Mouse (Mus musculus): ENCODE data around the gene Limk2.

Limk2 gene

GRCm38 (mm10) chr11:3412111-3412510, 3.1 kb upstream of the Limk2 start:
- no peak for DNase-seq (ENCODE audit: low spot score)

- peak; percentile 5 for DNase-seq (ENCODE audit: low spot score)
Observed at GRCm38 (mm10) chr11:3408131-3408996, 625 bp downstream of the Limk2 start.

DNA sequence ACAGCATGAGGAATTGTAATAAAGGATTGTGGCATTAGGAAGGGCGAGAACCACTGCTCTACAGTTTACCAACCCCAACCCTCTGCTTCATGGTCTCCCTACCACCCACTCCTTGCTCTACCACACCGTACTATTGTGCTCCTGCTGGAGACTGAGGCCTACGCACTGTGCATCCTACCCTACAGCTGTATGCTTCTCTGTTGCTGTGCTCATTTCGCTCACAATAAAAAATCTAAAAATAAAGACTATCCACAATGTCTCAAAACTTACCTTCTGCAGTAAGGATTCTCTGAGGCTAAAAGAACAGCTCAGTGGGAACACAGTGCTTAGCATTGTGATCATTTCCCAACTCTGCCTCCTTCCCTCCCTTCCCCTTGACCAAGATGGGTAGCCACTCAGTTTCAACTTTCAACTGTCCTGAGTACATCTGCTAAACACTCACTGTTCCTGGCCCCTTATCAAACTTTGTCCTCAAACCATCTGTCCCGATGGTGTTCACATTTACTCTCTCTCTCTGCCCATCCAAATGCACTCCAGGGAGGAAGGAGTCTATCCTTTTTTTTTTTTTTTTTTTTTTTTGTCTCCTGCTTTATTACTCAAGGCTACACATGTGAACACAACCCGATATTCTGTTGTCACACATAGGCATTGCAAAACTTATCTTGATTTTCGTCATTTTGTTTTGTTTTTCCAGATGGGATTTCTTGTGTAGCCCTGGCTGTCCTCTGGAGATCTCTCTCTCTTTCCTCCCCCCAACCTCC, 4.5 kb downstream of the Limk2 start:
- no peak for DNase-seq (ENCODE audit: low spot score)

GRCm38 (mm10) chr11:3403024-3403423, 6.0 kb downstream of the Limk2 start:
- DNase-seq (ENCODE audit: low spot score), result no peak

DNA sequence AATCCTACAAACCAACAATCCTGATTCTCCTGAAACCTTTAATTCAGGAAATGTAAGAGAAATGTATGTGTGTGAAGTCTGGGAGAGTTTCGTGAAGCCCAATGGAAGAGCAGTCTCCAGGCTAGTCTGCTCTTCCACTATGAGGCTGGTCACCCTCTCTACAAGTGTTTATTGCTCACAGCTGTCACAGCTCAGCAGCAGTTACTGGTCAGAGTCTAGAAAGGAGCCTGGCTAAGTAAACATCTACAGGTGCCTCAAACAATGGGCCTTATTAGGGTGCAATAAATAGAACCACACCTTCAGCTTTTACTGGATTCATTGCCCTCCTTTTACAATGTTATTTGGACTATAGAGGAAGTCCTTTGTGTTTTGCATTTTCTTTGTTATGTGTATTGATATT, 10.7 kb downstream of the Limk2 start:
- no peak for DNase-seq (ENCODE audit: low spot score)

DNA sequence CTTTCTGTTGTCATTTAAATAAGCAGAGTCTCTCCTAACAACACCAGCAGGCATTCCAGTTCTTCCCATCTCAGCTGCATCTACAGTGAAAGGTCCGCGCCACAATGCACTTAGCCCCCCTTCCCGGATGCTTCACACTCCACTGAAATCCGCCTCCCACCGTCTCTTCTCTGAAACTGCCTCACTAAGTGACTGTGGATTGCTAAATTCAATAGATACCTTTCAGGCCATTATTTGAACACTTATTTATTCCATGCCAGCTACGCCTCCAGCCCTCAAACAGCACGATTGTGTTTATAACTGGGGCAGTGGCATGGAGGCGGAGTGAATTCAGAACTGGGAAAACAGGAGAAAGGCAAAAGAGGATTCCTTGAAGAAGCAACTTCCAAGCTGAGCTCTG, 12.4 kb downstream of the Limk2 start:
- no peak for DNase-seq (ENCODE audit: low spot score)

DNA sequence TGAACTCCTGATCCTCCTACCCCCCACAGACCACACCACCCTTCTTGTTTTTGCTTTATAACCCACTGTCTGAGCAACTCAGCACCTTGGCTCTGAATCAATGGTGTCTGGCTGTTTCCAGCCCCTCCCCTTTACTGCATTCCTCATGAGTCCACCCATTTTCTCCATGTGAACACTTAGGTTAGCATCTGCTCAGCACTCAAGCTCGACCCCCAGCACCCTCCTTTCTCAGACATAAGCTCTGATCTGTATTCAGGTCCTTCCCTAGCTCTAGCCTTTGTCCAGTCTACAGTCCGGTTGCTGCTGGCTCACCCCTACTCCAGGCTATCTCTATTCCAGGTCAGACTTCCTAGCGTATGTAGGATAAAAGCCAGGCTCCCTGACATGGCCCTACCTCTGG, 12.9 kb downstream of the Limk2 start:
- no peak for DNase-seq (ENCODE audit: low spot score)

DNA sequence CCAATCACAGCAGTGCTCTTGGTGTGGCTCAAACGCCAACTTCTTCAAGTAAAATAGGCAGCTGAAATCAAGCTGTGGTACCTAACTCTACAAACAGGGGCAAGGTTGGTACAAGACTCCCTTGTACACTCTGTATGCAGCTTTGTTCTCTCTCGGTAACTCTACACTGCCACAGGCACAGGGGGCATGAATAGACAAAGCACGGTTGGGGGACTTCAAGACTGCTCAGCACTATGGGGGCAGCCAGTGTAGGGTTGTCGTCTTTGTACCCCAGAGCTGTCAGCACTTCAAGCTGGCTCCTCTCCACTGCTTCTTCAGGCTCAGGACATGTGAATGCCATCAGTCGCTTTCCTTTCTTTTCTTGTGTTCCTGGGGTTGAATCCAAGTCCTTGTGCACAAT, 14.5 kb downstream of the Limk2 start:
- no peak for DNase-seq (ENCODE audit: low spot score)

DNA sequence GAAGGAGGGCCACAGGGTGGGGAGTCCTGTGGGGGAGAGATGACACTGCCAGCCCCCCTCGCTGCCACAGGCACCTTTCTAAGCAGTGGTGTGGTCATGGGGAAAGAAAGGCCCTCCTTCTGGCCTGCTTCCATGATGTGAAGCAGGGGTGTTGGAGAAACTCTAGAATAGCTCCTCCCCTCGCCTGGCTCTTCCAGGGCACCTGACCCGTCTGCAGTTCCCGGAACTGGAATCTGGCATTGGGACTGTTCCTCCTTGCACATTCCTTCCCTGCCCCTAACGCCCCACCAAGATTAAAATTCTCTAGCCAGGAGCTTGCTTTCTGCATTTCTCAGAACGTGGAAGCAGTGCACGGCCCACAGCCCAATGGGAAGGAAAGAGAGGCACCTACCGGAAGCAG, 16.5 kb downstream of the Limk2 start:
- DNase-seq (ENCODE audit: low spot score), result no peak

- no peak for DNase-seq (ENCODE audit: low spot score)
Observed at GRCm38 (mm10) chr11:3390789-3391188, 18.2 kb downstream of the Limk2 start.

- no peak for DNase-seq (ENCODE audit: low spot score)
Observed at GRCm38 (mm10) chr11:3389996-3390395, 19.0 kb downstream of the Limk2 start.

DNA sequence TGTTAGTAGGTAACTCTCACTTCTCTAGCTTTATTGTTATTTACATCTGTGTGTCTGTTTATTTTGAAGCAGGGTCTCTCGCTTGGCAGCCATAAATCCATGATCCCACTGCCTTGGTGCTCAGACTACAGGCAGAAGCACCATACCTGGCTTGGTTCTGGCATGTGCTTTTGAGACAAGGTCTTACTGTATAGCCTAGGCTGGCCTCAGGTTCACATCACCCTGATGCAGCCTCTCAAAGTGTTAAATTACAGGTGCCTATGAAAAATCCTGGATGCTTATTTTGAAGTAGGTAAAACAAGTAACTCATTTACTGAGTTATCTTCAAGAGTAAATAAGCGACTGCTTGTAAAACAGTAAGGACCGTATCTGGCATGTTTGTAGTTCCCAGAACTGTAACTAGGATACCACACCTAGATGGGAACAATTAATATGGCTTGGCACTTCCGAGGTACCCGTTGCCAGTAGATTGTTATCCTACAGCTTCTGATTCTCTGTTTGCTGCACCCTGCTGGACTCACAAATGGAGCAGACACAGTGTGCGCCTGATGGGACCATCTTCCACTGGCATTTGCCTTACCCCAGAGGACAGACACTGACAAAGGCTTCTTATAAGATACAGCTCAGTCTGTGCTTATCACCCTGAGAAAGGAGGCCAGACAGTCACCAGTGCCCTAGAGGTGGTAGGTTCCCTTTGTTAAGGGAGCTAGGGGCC, 21.4 kb downstream of the Limk2 start:
- DNase-seq (ENCODE audit: low spot score), result no peak

DNA sequence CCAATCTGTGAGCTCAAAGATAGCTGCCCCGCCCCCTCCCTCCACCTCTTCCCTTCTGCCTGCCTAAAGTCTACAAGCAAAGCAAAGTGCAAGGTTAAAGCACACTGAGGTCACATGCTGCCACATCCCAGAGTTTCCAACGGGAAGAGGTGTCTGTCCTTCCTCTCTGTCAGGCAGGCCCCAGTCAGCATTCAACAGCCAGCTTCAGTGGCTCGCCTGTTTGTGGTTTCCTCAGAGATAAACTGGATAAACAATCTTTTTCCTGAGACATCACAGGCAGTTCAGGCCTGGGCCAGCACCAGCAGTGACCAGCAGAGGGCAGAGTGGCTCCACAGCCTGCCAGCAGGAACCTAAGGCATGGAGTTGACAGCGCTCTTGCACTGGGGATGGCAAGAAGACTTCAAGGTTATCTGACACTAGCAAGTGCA, 22.0 kb downstream of the Limk2 start:
- peak; percentile 90 for DNase-seq (ENCODE audit: low spot score)

- peak; percentile 24 for DNase-seq (ENCODE audit: low spot score)
Observed at GRCm38 (mm10) chr11:3382602-3383594, 26.1 kb downstream of the Limk2 start.

- no peak for DNase-seq (ENCODE audit: low spot score)
Observed at GRCm38 (mm10) chr11:3381148-3381814, 27.7 kb downstream of the Limk2 start.

- no peak for DNase-seq (ENCODE audit: low spot score)
Observed at GRCm38 (mm10) chr11:3379427-3379826, 29.6 kb downstream of the Limk2 start.

DNA sequence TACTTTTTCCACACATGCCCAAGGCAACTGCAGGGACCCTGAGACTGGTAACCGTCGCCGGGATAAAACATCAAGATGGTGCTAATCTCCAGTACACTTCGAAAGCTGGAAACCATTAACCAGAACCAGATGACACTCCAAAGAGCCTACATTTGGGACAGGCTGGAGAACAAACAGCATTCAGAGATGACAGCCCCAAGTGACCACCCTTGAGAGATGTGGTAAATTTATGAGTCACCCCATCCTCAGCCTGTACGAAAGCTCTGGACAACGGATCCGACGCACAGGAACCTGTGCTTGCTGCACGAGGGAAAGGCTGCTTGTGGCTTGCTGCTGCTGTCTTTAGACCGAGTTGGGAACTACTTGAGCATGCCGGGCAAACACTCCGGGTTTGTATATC, 34.2 kb downstream of the Limk2 start:
- DNase-seq (ENCODE audit: low spot score), result no peak

DNA sequence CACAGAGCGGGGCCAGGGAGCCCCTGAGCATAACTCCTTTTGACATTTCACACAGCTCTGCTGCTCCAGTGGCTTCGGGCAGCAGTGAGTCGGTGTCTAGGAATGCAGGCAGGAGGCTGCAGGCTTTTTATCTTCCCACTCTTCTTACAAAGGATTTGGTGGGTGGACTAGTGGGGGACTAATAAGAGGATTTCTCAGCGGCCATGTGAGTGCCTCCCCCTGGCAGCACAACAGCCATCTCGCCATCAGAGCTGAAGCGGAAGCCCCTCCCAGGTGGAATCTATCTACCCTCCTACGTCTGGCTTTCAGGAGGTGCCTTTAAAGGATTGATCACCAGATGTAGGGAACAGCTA, 34.7 kb downstream of the Limk2 start:
- DNase-seq (ENCODE audit: low spot score), result no peak

DNA sequence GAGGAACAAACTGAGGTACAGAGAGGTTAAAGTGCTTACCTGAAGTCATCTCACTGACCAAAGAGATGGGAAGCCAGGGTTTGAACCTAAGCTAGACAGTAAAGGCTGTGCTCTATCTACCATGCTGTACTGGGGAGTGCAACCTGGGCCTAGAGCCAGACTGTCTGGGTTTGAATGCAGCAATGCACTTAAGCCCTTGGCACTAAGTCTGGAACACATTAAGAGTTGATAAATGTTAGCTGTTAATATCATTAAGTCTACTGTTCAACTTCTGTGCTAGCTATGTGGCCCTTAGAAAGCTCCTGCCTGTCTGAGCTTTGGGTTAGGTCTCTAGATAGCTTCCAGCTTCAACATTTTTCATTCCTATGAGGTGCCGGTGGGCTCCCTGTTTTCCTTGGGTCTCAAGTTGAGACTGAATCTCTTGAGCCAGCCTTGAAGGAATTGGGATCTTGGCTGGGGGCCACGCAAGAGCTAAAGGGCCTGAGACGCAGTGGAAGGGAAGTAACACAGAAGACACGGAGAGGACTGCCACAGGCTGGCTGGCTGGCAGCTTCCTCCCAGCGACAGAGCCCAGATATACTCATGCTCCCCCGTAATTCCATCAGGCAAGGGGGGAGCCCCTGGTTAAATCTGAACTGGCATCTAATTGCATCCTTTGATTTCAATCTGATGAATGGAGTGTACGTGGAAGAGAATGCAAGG, 35.2 kb downstream of the Limk2 start:
- no peak for DNase-seq (ENCODE audit: low spot score)

DNA sequence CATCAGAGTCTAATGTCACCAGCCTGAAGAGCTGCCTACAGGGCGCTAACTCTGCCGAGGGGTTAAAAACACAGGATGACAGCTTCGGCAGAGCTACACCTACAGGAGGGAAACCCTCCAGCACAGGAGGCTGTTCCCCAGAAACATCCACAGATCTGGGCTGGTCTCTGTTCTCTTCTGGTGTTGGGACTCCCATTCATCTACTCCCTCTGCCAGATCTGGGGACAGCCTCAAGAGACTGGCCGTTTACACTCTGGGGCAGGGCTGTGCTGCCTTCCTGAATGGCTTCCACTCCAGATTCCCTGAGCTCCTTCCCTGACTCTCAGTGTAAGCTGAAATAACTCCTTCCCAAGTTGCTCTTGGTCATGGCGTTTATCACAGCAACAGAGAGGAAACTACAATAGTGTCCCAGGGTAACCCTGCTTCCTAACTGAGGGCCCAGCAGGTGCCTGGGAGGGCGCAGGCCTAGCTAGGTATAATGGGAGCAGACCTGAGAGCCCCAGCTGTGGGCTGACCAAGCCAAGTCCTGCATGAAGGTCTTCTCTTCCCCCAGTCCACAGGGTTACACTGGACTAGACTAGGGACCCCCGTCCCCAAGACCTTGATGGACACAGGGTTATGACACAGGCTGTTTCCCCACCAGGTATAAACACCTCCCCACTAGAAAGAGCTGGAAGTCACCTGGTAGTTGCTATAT, 37.2 kb downstream of the Limk2 start:
- DNase-seq (ENCODE audit: low spot score), result no peak
